Mouse (Mus musculus): ENCODE results near the gene Ndufb2. TPM values are rescaled to one million over a fixed set of nuclear protein-coding genes. Genes with fewer than 3 reads are reported as not detected.

The Ndufb2 gene
- polyA plus RNA-seq, 1 experiment = 315 TPM

DNA sequence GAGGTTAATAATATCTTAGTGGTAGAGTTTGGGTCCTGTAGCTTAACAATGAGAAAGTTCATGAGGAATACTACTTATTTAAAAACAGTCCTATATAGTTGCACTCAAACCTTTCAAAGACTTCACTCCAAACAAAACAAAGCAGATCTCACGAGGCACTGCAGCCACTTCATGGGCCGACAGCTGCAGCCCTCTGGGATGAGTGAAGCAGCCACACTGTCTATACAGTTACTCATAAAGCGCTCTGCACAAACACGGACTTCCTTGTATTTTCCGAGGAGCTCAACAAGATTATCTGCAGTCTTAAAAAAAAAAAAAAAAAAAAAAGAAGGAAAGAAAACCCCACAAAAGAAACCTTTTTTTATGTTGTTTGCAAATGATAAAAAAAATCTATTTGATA, 15.0 kb downstream of the Ndufb2 start:
- Histone ChIP-seq H3K4me3 (replicated peaks; ENCODE audit: insufficient read depth, low read depth, low read length) (no peak overlapping the region), H3K4me1 (ENCODE audit: control insufficient read depth, insufficient read depth, low read length) (no peaks in the 10 kb centered on the region), H3K27me3 (ENCODE audit: control insufficient read depth, insufficient read depth, low read length) (no peaks in the 10 kb centered on the region), H3K27ac (ENCODE audit: insufficient read depth, low read length) (no peak overlapping the region)
- TF ChIP-seq CTCF (IDR thresholded peaks at IDR 0.05; ENCODE audit: borderline replicate concordance, insufficient read depth, low read depth, low read length) (no peak), POLR2A (IDR thresholded peaks at IDR 0.05; ENCODE audit: borderline replicate concordance, insufficient read depth, low read length) (no peak)
- no peak for DNase-seq
- WGBS = 73% methylated on average over 5 of the region's 5 CpGs

DNA sequence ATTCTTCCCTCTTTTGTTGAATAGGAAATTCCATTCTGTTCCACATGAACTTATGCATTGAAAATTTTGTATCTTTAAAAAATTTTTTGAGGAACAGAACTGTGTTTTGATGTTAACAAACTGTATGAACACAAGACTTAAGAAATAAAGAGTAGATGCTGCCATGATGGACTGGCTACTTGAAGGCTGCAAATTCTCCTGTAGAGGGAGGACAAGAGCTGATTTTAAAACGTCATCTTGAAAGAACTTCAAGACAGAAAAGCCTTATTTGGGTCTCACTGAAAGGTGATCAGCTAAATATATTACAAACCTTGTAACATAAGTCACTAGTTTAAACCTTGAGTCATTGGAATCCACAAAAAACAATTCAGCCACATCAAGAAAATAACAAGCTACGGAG, 17.8 kb downstream of the Ndufb2 start:
- WGBS = 67% methylated on average over 2 of the region's 2 CpGs
- no peak overlapping the region for H3K4me3 ChIP-seq (replicated peaks; ENCODE audit: insufficient read depth, low read depth, low read length)

DNA sequence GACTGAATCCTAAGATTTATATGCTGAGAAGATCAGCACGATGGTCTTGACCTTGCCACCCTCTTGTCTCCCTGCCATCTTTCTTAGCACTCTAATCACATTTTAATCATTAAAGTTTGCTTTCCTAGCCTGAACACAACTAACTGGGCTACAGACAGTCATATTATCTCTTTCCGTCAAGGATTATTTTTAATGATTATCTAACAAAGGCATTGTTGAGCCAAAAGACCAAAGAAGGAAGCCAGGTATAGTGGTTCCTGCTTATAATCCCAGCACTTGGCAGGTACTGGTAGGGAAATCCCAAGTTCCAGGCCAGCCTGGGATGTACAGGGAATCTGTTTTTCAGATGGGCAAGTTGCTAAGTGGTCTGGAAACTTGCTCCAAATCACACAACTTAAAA, 18.9 kb downstream of the Ndufb2 start:
- TF ChIP-seq CTCF (IDR thresholded peaks at IDR 0.05; ENCODE audit: borderline replicate concordance, insufficient read depth, low read depth, low read length) = no peak
- no peak for TF ChIP-seq POLR2A (IDR thresholded peaks at IDR 0.05; ENCODE audit: borderline replicate concordance, insufficient read depth, low read length)
- Histone ChIP-seq H3K27ac (ENCODE audit: insufficient read depth, low read length) (no peak overlapping the region), H3K27me3 (ENCODE audit: control insufficient read depth, insufficient read depth, low read length) (no peaks in the 10 kb centered on the region), H3K4me3 (replicated peaks; ENCODE audit: insufficient read depth, low read depth, low read length) (no peak overlapping the region), H3K4me1 (ENCODE audit: control insufficient read depth, insufficient read depth, low read length) (no peaks in the 10 kb centered on the region)
- no peak for DNase-seq
- 86% methylated on average over 2 of the region's 2 CpGs for WGBS

More for the DNA sequence above, 17.8 kb downstream of the Ndufb2 start:
- TF ChIP-seq CTCF (IDR thresholded peaks at IDR 0.05; ENCODE audit: borderline replicate concordance, insufficient read depth, low read depth, low read length) (no peak), POLR2A (IDR thresholded peaks at IDR 0.05; ENCODE audit: borderline replicate concordance, insufficient read depth, low read length) (no peak)
- no peak overlapping the region for H3K27ac ChIP-seq (ENCODE audit: insufficient read depth, low read length)
- no peak for DNase-seq
- no peaks in the 10 kb centered on the region for H3K4me1 ChIP-seq (ENCODE audit: control insufficient read depth, insufficient read depth, low read length)
- H3K27me3 ChIP-seq (ENCODE audit: control insufficient read depth, insufficient read depth, low read length) = no peaks in the 10 kb centered on the region

Other genes with a start within 250 kb of the Ndufb2 start
- 26.2 and 27.8 TPM in 2 replicates for gene Slc37a3, start 214.9 kb upstream of the Ndufb2 start, polyA plus RNA-seq (2012; rRNA removed)
- gene Rab19, start 211.4 kb upstream of the Ndufb2 start, polyA plus RNA-seq (2012; rRNA removed) = 0.15 and 0.21 TPM in 2 replicates
- gene Mkrn1, start 172.1 kb upstream of the Ndufb2 start, polyA plus RNA-seq (2012; rRNA removed) = 137 and 139 TPM in 2 replicates
- 12.3 and 13.5 TPM in 2 replicates for gene Dennd2a, start 34.7 kb upstream of the Ndufb2 start, polyA plus RNA-seq (2012; rRNA removed)
- 30.2 and 33.2 TPM in 2 replicates for gene Adck2, start 18.7 kb upstream of the Ndufb2 start, polyA plus RNA-seq (2012; rRNA removed)
- gene Gm42420, start 6.8 kb upstream of the Ndufb2 start, polyA plus RNA-seq (2012; rRNA removed) = 0.72 and 0.95 TPM in 2 replicates
- 33.8 and 35.9 TPM in 2 replicates for gene Braf, start 132.9 kb downstream of the Ndufb2 start, polyA plus RNA-seq (2012; rRNA removed)
- gene Mrps33, start 218.4 kb downstream of the Ndufb2 start, polyA plus RNA-seq (2012; rRNA removed) = 284 and 308 TPM in 2 replicates